Mouse (Mus musculus) kidney, adult 2 months (tissue): Measurements from ENCODE around the gene Kif26b.

ENCODE experiments used
- CTCF ChIP-seq: fragments of 200-500 bp; conservative IDR thresholded peaks from 2 replicates; pipeline ENCODE4 v1.5.1; 2011; ENCODE audit warnings: low read depth, mild to moderate bottlenecking, control low read depth, low read length, moderate library complexity, mixed read lengths; ENCODE audit not compliant: insufficient read depth, insufficient read length
- POLR2A ChIP-seq: fragments of 200-500 bp; IDR thresholded peaks from one replicate; pipeline ENCODE4 v1.6.1; 2011; ENCODE audit warnings: low read depth, low read length, control low read depth

DNA sequence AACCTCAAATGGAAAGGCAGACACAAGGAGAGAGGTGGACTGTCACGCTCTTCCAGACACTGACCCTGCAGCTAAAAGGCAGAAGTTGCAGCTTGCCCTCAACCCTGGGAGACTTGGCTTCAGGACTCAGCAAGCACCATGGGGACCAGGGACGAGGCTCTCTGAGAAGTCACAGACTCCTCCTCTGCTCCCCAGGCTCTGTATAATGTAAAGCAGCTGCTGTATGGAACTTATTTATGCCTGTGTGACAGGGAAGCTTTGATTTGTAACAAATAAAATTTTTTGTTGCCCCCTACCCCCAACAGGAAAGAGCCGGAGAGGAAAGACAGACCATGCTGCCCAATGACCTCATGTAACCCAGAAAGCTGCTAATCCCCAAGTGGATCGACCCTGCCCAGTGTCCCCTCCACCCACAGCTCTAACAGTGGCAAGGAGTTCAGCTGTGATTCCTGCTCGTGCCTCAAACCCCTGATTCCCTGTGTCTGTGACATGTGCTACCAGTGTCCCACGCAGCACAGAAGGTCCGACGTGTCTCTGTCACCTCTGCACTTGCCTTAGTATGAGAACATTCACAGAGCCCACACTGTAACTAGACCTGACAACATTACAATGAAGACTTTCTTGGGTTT is 449.8 kb downstream of the Kif26b start:
- TF ChIP-seq CTCF (no peak), POLR2A (no peak)
